Mouse (Mus musculus) natural killer cell, adult 2 months (primary cell): ENCODE results near the gene Cuedc1.

Experiments used
- DNase-seq, 2 experiments: peaks; one replicate each; pipeline ENCODE4 v3.0.0; 2022; ENCODE audit warnings: low spot score in 2 of 2

Cuedc1 gene

GRCm38 (mm10) chr11:88235221-88236203 lies 137.7 kb downstream of the Cuedc1 start:
- peak; percentile 46 to 54 for DNase-seq

GRCm38 (mm10) chr11:88240275-88240674 lies 142.4 kb downstream of the Cuedc1 start:
- DNase-seq = no peak

GRCm38 (mm10) chr11:88240736-88241353 lies 143.0 kb downstream of the Cuedc1 start:
- DNase-seq = no peak

GRCm38 (mm10) chr11:88241468-88242301 lies 143.8 kb downstream of the Cuedc1 start:
- no peak for DNase-seq
